Mouse (Mus musculus) monocyte, adult 5-6 weeks (primary cell): ENCODE data around the gene Hbb-bh1. TPM values are rescaled to one million over a fixed set of nuclear protein-coding genes. Genes with fewer than 3 reads are reported as not detected.
A peak's percentile ranks its signal among the peaks of the same experiment; 100 is the strongest.
"Not testable (repeated sequence)": the region's sequence is repeated elsewhere in the genome, so short reads cannot be mapped to it uniquely, and the experiment has no call there.

Source experiments
- ATAC-seq: fragments of 153-309, 156-312 bp; replicated peaks from 2 replicates; pipeline ENCODE4 v1.8.0; 2017; ENCODE audit warnings: mild to moderate bottlenecking; ENCODE audit not compliant: low TSS enrichment, insufficient number of reproducible peaks, severe bottlenecking, poor library complexity, low FRiP score
- total RNA-seq: library from RNA; stranded (forward); fragments of 200-1000, 200-491, 200-594 nt; gene quantifications from 3 replicates; pipeline ENCODE4 v1.2.3, GENCODE M21; 2017

Hbb-bh1 gene
- total RNA-seq, 1 experiment from 2014 or later = not detected

DNA sequence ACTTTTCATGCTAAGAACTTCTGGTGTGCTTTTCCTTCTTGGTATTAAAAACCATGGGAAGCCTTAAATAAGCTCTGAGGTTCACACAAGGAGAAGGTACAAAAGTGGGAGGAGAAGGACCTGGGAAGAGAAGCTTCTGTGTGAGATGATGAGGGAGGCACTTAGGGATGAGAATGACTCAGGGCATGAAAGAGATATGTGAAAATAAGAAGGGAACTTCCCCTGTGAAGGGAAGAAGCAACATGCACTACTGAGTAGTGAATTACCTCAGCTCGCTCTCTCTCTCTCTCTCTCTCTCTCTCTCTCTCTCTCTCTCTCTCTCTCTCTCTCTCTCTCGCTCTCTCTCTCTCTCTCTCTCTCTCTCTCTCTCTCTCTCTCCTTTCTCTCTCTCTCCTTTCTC is 27.9 kb downstream of the Hbb-bh1 start:
- ATAC-seq = not testable (repeated sequence)

- ATAC-seq = no peak
Measured at GRCm38 (mm10) chr7:103813766-103814165, 29.2 kb downstream of the Hbb-bh1 start, which contains the start of gene Hbb-bt. Gene Hbb-bt, minus strand, starts transcription at chr7:103813996.

GRCm38 (mm10) chr7:103813152-103813551 is 29.8 kb downstream of the Hbb-bh1 start:
- peak; percentile 22; the same call in 1 of the 2 replicates for ATAC-seq

DNA sequence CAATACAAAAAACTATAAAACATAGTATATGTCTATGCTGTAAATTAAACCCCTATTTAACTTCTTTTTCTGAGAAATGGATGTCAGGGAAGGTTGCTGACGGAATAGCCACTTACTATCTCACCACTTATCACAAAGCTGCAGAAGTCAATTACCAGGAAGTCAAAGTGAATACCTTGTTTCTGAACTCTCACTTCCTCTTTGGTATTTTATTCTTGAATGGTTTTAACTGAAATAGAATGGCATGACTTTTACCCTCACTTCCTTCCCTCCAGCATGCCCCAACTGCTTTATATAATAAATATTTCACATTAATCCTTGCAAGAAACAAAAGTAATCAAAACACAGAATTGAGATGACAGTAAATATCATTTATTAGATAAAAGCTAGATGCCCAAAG is 30.8 kb downstream of the Hbb-bh1 start:
- no peak for ATAC-seq

GRCm38 (mm10) chr7:103811223-103811845 is 31.6 kb downstream of the Hbb-bh1 start:
- no peak for ATAC-seq

DNA sequence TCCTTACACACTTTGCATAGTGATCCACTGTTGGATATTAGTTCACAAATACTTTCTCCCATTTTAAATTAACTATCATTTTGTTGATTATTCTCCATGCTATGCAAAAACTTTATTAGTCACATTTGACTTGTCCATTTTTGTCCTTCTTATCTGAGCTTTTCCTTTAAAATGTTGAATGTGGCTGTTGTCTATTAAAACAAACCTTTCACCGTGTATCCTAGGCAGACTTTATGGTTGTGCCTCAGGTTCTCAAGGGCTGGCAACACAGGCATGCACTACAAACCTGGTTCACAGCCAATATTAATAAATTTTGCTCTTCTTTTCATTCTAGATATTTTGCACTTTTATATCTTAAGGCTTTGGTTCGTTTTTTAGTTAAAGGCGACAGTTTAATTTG is 32.2 kb downstream of the Hbb-bh1 start:
- ATAC-seq = no peak

GRCm38 (mm10) chr7:103810296-103810695 is 32.7 kb downstream of the Hbb-bh1 start:
- no peak for ATAC-seq

DNA sequence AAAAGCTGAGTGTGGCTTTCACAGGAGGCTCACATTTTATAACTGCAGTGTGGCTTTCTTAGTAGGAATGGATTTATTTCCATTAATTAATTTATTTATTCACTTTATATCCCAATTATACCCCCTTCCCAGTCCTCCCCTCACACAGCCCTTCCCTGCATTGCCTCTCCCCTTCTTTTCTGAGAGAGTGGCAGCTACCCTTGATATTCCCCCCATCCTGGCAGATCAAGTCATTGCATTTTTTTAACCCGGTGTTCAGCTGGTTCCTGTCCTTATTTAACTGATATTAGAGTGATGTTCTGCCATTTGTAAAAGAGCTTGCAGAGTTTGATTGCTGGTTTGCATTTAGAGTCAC is 33.2 kb downstream of the Hbb-bh1 start:
- ATAC-seq = no peak

- ATAC-seq = no peak
Measured at GRCm38 (mm10) chr7:103808971-103809800, 33.8 kb downstream of the Hbb-bh1 start.

DNA sequence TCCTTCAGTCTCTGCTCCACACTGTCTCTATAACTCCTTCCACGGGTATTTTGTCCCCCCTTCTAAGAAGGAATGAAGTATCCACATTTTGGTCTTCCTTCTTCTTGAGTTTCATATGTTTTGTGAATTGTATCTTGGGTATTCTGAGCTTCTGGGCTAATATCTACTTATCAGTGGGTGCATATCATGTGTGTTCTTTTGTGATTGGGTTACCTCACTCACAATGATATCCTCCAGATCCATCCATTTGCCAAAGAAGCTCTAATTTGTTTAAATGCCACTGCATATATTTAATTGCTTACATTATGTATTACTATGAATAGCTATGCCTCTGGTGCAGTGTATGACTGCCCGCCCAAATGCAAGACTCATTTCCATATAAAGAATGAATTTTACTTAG is 34.8 kb downstream of the Hbb-bh1 start:
- ATAC-seq = not testable (repeated sequence)

DNA sequence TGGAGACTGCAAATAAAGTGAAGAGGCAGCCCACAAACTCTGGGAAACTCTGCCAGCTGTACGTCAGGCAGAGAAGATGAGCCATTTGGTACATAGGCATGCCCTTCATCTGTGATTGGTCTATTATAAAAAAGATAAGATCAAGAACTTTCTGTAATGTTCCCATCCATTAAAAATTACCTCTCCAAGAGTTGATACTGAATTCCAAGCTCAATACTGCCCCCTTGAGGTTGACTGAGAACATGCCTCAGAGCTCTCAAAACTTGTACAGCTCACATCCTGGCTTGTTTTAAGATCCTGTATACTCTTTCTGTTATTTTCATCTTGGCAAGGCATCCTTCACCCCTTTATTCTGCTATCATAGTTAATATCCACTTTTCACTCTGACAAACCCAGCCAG is 36.1 kb downstream of the Hbb-bh1 start:
- 0 out of 2 replicates have a peak, but pooled peaks have one; percentile 31 for ATAC-seq

GRCm38 (mm10) chr7:103792669-103793388 is 50.1 kb downstream of the Hbb-bh1 start:
- ATAC-seq = no peak

- ATAC-seq = no peak
Measured at GRCm38 (mm10) chr7:103791721-103792120, 51.2 kb downstream of the Hbb-bh1 start, which contains the start of gene Olfr67. Gene Olfr67, minus strand, starts transcription at chr7:103791821.

Other genes with a start within 250 kb of the Hbb-bh1 start
- not detected in 3 replicates for gene Olfr619, start 242.6 kb downstream of the Hbb-bh1 start, total RNA-seq
- gene Olfr620, start 230.6 kb downstream of the Hbb-bh1 start, total RNA-seq = not detected in 3 replicates
- not detected in 3 replicates for gene Olfr622, start 200.5 kb downstream of the Hbb-bh1 start, total RNA-seq
- gene Olfr623, start 179.5 kb downstream of the Hbb-bh1 start, total RNA-seq = not detected in 3 replicates
- not detected in 3 replicates for gene Olfr624, start 172.0 kb downstream of the Hbb-bh1 start, total RNA-seq
- gene Olfr625-ps1, start 160.4 kb downstream of the Hbb-bh1 start, total RNA-seq = not detected in 3 replicates
- not detected in 3 replicates for gene Olfr243, start 128.5 kb downstream of the Hbb-bh1 start, total RNA-seq
- gene Olfr628, start 112.8 kb downstream of the Hbb-bh1 start, total RNA-seq = not detected in 3 replicates
- gene Olfr629, start 98.2 kb downstream of the Hbb-bh1 start, total RNA-seq = 0.39 TPM in 1 of 3 replicates, not detected in the others
- gene Olfr630, start 85.8 kb downstream of the Hbb-bh1 start, total RNA-seq = not detected in 3 replicates
- not detected in 3 replicates for gene Olfr69, start 71.6 kb downstream of the Hbb-bh1 start, total RNA-seq
- gene Olfr68, start 63.5 kb downstream of the Hbb-bh1 start, total RNA-seq = not detected in 3 replicates
- gene Olfr67, start 51.3 kb downstream of the Hbb-bh1 start, total RNA-seq = not detected in 3 replicates
- 142 to 1,259 TPM (median 1,026 TPM) in 3 replicates for gene Hbb-bt, start 29.2 kb downstream of the Hbb-bh1 start, total RNA-seq
- 710 to 7,610 TPM (median 7,195 TPM) in 3 replicates for gene Hbb-bs, start 15.1 kb downstream of the Hbb-bh1 start, total RNA-seq
- gene Hbb-bh2, start 2.6 kb downstream of the Hbb-bh1 start, total RNA-seq = not detected in 3 replicates
- gene Hbb-y, start 10.1 kb upstream of the Hbb-bh1 start, total RNA-seq = not detected in 3 replicates
- not detected in 3 replicates for gene Olfr66, start 43.1 kb upstream of the Hbb-bh1 start, total RNA-seq
- not detected in 3 replicates for gene Olfr64, start 51.3 kb upstream of the Hbb-bh1 start, total RNA-seq
- gene Olfr65, start 60.3 kb upstream of the Hbb-bh1 start, total RNA-seq = not detected in 3 replicates
- not detected in 3 replicates for gene Olfr631, start 85.7 kb upstream of the Hbb-bh1 start, total RNA-seq
- gene Olfr632, start 91.2 kb upstream of the Hbb-bh1 start, total RNA-seq = not detected in 3 replicates
- not detected in 3 replicates for gene Olfr633, start 101.3 kb upstream of the Hbb-bh1 start, total RNA-seq
- gene Olfr635, start 128.0 kb upstream of the Hbb-bh1 start, total RNA-seq = 0.11 TPM in 1 of 3 replicates, not detected in the others
- not detected in 3 replicates for gene Olfr638, start 155.6 kb upstream of the Hbb-bh1 start, total RNA-seq
- gene Olfr639, start 174.1 kb upstream of the Hbb-bh1 start, total RNA-seq = not detected in 3 replicates
- gene Olfr640, start 182.4 kb upstream of the Hbb-bh1 start, total RNA-seq = not detected in 3 replicates
- gene Olfr641, start 192.3 kb upstream of the Hbb-bh1 start, total RNA-seq = not detected in 3 replicates
- gene Olfr642, start 209.5 kb upstream of the Hbb-bh1 start, total RNA-seq = not detected in 3 replicates
- not detected in 3 replicates for gene 4930516K23Rik, start 218.3 kb upstream of the Hbb-bh1 start, total RNA-seq
- gene Olfr644, start 228.7 kb upstream of the Hbb-bh1 start, total RNA-seq = not detected in 3 replicates
- gene Olfr645, start 242.3 kb upstream of the Hbb-bh1 start, total RNA-seq = not detected in 3 replicates